Mouse (Mus musculus) CD8-positive naive resting alpha-beta T cell, adult 2 months (primary cell): ENCODE measurements around the gene Masp2.

ENCODE experiments used
- DNase-seq, 2 experiments: peaks; one replicate each; pipeline ENCODE4 v3.0.0; 2022; ENCODE audit warnings: low read depth in 2 of 2, low spot score in 2 of 2

Gene Masp2

GRCm38 (mm10) chr4:148602357-148603120 lies at the start of gene Masp2:
Gene Masp2, plus strand, starts transcription at chr4:148602554.
- no peak for DNase-seq

GRCm38 (mm10) chr4:148557766-148558165 lies 44.6 kb upstream of the Masp2 start:
- no peak for DNase-seq

- peak; percentile 83 to 85 for DNase-seq
These were observed 43.9 kb upstream of the Masp2 start, which contains the start of gene Exosc10 for GRCm38 (mm10) chr4:148558297-148559000. Gene Exosc10, plus strand, starts transcription at chr4:148558429.

GRCm38 (mm10) chr4:148562676-148563075 lies 39.7 kb upstream of the Masp2 start:
- DNase-seq: no peak

GRCm38 (mm10) chr4:148563595-148563994 lies 38.8 kb upstream of the Masp2 start:
- DNase-seq: no peak

- no peak for DNase-seq
These were observed 32.2 kb upstream of the Masp2 start for GRCm38 (mm10) chr4:148570138-148570537.

GRCm38 (mm10) chr4:148570693-148571295 lies 31.6 kb upstream of the Masp2 start:
- no peak for DNase-seq

- no peak for DNase-seq
These were observed 29.1 kb upstream of the Masp2 start for GRCm38 (mm10) chr4:148573222-148573621.

GRCm38 (mm10) chr4:148580765-148581164 lies 21.6 kb upstream of the Masp2 start:
- DNase-seq: no peak

- DNase-seq: no peak
These were observed 20.9 kb upstream of the Masp2 start for GRCm38 (mm10) chr4:148581422-148581821.

- no peak for DNase-seq
These were observed 19.1 kb upstream of the Masp2 start for GRCm38 (mm10) chr4:148583257-148583656.

GRCm38 (mm10) chr4:148586648-148587047 lies 15.7 kb upstream of the Masp2 start:
- no peak for DNase-seq

- DNase-seq: no peak
These were observed 13.6 kb upstream of the Masp2 start for GRCm38 (mm10) chr4:148588793-148589192.

GRCm38 (mm10) chr4:148589565-148589964 lies 12.8 kb upstream of the Masp2 start:
- no peak for DNase-seq

GRCm38 (mm10) chr4:148590421-148591170 lies 11.8 kb upstream of the Masp2 start:
- DNase-seq: no peak

- peak; percentile 88 to 89 for DNase-seq
These were observed 11.2 kb upstream of the Masp2 start, which contains the start of gene Srm for GRCm38 (mm10) chr4:148591171-148591630. Gene Srm, plus strand, starts transcription at chr4:148591503.

- peak in 1 of 2 experiments; percentile 16 for DNase-seq
These were observed 10.5 kb upstream of the Masp2 start for GRCm38 (mm10) chr4:148591637-148592380.

- no peak for DNase-seq
These were observed 8.4 kb upstream of the Masp2 start for GRCm38 (mm10) chr4:148593996-148594395.

- no peak for DNase-seq
These were observed 6.4 kb upstream of the Masp2 start for GRCm38 (mm10) chr4:148595916-148596315.

GRCm38 (mm10) chr4:148596731-148597130 lies 5.6 kb upstream of the Masp2 start:
- DNase-seq: no peak
